Mouse (Mus musculus): ENCODE measurements at regions not wholly inside any gene's neighbourhood (a gene's known extent, or its start where the extent isn't known, plus 50 kb on each side); places are given as distances from the start of the nearest gene placed in this dataset.
A peak's percentile ranks its signal among the peaks of the same experiment; 100 is the strongest.

DNA sequence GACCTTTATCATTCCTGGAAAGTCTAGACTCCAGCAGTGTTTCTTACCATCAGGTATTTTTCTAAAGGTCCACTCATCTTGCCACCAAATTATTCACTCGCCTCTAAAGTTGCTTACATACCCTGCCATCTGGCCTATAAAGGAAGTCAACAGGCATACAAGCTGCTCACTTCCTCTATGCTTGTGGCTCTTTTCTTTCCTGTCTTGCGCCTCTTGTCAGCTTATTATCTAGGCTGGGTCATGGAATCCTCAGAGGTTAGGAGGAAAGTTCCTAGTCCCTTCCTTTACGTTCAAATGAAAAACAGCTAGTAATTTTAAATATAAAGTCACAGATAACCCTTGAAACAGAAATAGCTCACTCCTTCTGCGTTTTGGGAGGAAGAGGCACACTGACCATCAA is 97.9 kb downstream of the Lipi start:
- no peak for DNase-seq (ENCODE audit: low spot score in 2 of 2)

GRCm38 (mm10) chr16:75483878-75484277 is 102.0 kb downstream of the Lipi start:
- no peak for DNase-seq (ENCODE audit: low spot score in 2 of 2)

DNA sequence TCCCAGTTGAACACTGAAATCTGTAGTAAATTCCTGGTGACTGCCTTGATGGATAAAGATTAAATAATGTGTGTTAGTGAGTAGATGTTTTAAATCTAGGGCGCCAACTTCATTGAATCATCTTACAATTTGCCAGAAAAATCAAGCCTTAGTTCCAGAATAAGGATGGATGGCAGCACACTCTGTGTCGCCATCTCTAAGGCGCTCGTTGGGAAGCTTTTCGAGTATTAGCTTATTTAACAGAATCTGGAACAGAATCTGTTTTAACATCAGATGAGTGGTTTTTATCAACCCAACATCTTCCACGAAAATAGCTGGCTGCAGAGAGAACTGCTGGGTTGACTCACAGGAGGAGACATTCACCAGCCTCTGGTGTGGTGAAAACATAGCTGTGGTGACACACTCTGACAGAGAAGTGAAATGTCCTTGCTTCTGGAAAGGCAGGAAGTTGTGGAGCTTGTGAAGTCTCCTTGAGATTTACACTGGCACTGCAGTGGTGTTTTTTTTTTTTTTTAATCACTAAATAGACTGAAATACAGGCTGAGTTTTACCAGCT is 120.4 kb downstream of the Lipi start:
- no peak for DNase-seq (ENCODE audit: low spot score in 2 of 2)

DNA sequence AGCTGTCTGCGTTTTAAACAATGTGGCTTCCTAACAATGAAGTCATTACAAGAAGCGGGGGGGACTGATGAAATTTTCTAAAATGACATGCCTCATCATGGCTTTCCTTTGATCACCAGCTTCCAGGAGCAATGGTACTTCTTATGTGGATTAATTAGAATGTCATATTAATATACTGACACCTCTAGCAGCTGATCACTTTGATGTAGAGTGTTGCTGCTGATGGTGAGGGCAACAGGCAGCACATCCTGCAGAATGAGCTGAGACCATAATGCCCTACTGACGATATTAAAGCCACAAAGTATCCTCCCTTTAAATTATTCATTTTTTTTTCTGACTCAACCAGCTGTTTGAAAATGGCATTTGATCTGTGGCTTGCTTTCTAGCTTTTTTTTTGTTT is 123.7 kb downstream of the Lipi start:
- DNase-seq (ENCODE audit: low spot score in 2 of 2), result no peak

GRCm38 (mm10) chr16:75446901-75447514 is 138.9 kb downstream of the Lipi start:
- DNase-seq (ENCODE audit: low spot score in 2 of 2), result peak; percentile 23 to 39

- no peak for DNase-seq (ENCODE audit: low spot score in 2 of 2)
These were observed 146.6 kb downstream of the Lipi start for GRCm38 (mm10) chr16:75439296-75439695.

DNA sequence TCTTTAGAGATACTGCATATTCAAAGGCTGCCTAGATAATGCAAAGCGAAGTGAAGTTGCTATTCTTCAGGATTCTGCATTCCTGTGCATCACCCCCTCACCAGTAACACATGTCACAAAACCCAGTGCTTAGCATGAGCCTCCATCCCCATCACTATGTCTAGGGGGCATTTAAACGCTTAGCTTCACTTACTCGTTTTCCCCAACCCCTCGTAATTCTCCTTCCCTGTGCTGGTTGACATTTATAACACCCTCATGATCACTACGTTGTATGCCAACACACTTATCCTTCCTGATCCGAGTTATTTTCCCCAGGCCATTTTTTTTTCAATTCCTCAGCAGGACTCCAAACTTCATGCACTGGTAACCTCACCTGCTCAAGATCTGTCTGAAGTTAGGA is 152.6 kb downstream of the Lipi start:
- no peak for DNase-seq (ENCODE audit: low spot score in 2 of 2)

DNA sequence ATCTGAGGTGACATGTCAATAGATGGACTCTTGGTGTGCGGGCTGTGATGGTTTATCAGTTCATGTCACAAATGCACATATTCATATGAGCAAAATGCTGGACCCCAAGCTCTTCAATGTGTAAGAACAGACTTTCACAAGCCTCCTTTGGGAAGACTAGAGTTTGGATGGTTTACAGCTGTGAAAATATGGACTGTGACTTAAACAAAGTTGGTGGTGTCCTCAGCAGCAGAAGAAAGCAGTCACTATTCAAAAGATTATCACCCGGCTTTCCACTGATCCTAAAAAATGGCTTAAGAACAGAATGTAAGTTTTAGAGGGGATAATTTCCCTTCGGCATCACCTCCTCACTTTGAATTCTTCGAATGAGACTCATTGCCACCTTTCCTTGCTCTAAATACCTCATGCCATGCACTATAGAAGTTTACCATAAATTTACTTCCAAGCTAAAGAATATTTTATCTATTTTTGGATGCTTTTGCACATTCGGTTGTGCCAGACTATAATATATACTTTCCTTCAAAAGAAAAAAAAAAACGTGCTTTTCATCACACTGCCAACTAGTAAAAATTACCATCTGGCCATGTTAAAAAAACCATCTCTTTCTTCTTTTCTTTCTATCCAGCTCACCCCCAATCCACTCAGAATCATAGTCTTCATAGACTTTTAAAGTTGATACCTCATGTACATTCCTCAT is 201.2 kb downstream of the Lipi start:
- no peak for DNase-seq (ENCODE audit: low spot score in 2 of 2)

DNA sequence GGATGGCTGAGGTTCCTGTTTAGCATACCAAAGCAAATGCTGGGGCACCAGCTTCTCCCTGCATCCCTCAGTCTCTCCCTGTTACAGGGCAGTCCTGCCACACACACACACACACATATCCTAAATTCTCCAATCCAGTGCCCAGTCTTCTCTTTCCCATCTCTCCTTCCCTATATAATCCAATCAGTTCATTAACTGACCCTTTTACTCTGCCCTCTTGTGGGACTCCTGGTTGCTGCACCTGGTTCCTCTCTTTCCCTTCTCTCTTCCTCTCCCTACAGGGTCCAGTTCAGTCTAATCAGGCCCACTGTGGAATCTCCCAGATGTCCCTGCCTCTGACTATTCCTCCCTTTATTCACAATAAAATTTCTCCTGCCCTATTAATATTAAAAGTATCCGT is 204.7 kb downstream of the Lipi start:
- no peak for DNase-seq (ENCODE audit: low spot score in 2 of 2)

GRCm38 (mm10) chr16:75369700-75370099 is 216.2 kb downstream of the Lipi start:
- no peak for DNase-seq (ENCODE audit: low spot score in 2 of 2)

GRCm38 (mm10) chr16:75366727-75367126 is 219.1 kb downstream of the Lipi start:
- no peak for DNase-seq (ENCODE audit: low spot score in 2 of 2)

GRCm38 (mm10) chr16:75365361-75365994 is 220.4 kb downstream of the Lipi start:
- peak in 1 of 2 experiments; percentile 19 for DNase-seq (ENCODE audit: low spot score in 2 of 2)

- DNase-seq (ENCODE audit: low spot score in 2 of 2), result no peak
These were observed 223.8 kb downstream of the Lipi start for GRCm38 (mm10) chr16:75362095-75362494.

DNA sequence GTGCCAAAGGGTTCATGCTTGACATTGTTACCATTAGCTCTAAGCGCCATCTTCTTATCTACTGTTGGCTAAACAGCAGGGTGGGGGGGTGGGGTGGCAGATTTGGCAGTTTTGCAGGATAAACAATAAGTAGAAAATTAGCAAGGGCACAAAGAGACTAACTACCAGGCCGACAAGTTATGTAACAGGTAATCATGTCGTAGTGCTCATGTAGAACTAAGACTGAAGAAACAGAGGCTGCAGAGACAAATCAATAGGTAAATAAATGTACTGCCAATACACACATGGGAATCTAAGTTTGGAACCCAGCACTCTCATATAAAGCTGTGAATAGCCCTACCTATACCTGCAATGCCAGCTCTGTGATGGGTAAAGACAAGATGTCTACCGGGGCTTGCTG is 225.1 kb downstream of the Lipi start:
- no peak for DNase-seq (ENCODE audit: low spot score in 2 of 2)

DNA sequence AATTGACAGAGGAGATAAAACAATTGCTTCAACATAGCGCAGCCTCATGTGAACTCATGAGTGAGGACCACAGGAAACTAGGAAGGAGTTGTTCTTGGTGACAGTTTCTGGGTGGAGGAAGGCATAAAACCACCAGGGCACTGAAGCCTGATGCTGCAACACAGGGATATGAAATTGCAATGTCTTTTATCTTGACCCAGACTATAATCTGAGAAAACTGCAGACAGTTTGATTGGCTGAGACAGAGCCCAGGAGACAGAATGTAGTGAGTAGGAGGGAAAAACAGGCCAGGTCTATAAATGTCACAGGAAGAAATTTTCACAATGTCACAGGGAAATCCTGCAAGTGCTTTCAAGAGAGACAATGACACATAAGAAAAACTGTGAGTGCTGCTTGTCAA is 232.5 kb downstream of the Lipi start:
- DNase-seq (ENCODE audit: low spot score in 2 of 2), result no peak

GRCm38 (mm10) chr16:75344201-75344927 is 241.5 kb downstream of the Lipi start:
- DNase-seq (ENCODE audit: low spot score in 2 of 2), result no peak

- no peak for DNase-seq (ENCODE audit: low spot score in 2 of 2)
These were observed 242.6 kb downstream of the Lipi start for GRCm38 (mm10) chr16:75343028-75343901.

GRCm38 (mm10) chr16:75334228-75334627 is 251.6 kb downstream of the Lipi start:
- no peak for DNase-seq (ENCODE audit: low spot score in 2 of 2)

DNA sequence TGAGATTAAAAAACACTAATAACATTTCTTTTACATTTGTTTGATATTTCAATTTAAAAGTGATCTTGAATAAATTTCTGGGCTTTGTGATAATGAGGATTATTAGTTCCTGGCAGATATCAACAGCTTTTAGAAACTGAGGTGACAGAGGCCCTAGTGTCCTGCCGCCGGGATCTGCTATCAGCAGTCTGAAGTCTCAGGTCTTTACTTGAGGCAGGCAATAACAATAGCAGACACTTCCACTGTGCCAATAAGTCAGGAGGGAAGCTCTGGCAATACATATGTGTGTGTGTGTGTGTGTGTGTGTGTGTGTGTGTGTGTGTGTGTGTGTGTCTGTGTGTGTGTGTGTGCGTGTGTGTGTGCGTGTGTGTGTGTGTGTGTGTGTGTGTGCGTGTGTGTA is 252.1 kb downstream of the Lipi start:
- no peak for DNase-seq (ENCODE audit: low spot score in 2 of 2)

DNA sequence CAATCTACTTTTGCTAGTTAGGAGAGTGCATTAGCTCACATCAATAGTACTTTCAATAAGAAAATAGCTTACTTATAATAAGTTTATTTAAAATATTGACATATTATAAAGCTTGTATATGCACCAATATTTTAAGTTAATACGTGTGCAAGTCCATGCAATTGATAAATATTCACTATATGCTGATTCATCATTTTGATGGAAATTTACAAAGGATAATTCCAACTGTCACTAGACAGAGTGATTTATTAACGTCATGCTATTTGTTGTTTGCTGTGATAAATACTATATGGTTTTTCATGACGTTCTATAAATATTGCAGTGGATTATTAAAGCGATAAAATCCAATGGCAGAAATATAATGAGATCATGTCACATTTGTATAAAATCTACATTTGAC is 253.0 kb downstream of the Lipi start:
- no peak for DNase-seq (ENCODE audit: low spot score in 2 of 2)

DNA sequence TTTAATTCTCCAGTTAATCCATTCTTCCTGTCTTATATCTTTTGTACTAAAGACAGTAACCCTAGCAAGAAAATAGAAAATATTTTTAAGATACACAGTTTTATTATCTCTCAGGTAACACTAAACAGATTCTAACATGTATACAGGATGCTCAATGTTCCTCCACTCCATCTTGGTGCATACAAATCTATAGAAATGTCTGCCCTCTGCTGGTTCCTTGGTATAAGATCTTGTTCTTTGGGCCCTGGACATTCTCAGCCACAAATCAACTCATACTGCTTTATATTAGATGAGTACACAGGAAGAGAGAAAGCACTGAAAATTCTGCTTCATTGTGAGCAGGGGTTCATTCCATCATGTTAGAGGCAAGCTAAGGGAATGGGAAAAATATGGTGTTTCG is 260.6 kb downstream of the Lipi start:
- no peak for DNase-seq (ENCODE audit: low spot score in 2 of 2)

Data from layer of hippocampus, postnatal 10 days (tissue).